Mouse (Mus musculus) B cell, adult 62 days (primary cell): ENCODE results near the gene Ifna11. TPM values are rescaled to one million over a fixed set of nuclear protein-coding genes. Genes with fewer than 3 reads are reported as not detected.

Source experiments
- total RNA-seq: library from RNA; stranded (reverse); gene quantifications from 4 replicates; pipeline ENCODE4 v1.2.4, GENCODE M21; 2023

The Ifna11 gene
- total RNA-seq: not detected in 4 replicates

GRCm38 (mm10) chr4:88819659-88820058 lies at the start of gene Ifna11:
Gene Ifna11 (plus strand): TSS chr4:88819959.

GRCm38 (mm10) chr4:88773534-88773933 lies 46.2 kb upstream of the Ifna11 start, which contains the start of gene Gm13290:
Gene Gm13290 (plus strand): TSS chr4:88773834.

GRCm38 (mm10) chr4:88776622-88777021 lies 43.1 kb upstream of the Ifna11 start, which contains the start of gene Gm13289:
Gene Gm13289 (plus strand): TSS chr4:88776922.

GRCm38 (mm10) chr4:88779550-88779949 lies 40.2 kb upstream of the Ifna11 start, which contains the start of gene Gm13272:
Gene Gm13272 (plus strand): TSS chr4:88779850.

GRCm38 (mm10) chr4:88781831-88782230 lies 37.9 kb upstream of the Ifna11 start, which contains the start of gene Ifnz:
Gene Ifnz (plus strand): TSS chr4:88782131.

GRCm38 (mm10) chr4:88785409-88785808 lies 34.4 kb upstream of the Ifna11 start, which contains the start of gene Gm13276:
Gene Gm13276 (plus strand): TSS chr4:88785709.

GRCm38 (mm10) chr4:88788402-88788801 lies 31.4 kb upstream of the Ifna11 start, which contains the start of gene Gm13277:
Gene Gm13277 (plus strand): TSS chr4:88788632.

GRCm38 (mm10) chr4:88791250-88791649 lies 28.5 kb upstream of the Ifna11 start, which contains the start of gene Gm13278:
Gene Gm13278 (plus strand): TSS chr4:88791550.

GRCm38 (mm10) chr4:88793936-88794675 lies 25.7 kb upstream of the Ifna11 start, which contains the start of gene Gm13275:
Gene Gm13275 (plus strand): TSS chr4:88794487.

GRCm38 (mm10) chr4:88797097-88797496 lies 22.7 kb upstream of the Ifna11 start, which contains the start of gene Gm13279:
Gene Gm13279 (plus strand): TSS chr4:88797397.

GRCm38 (mm10) chr4:88799365-88799764 lies 20.4 kb upstream of the Ifna11 start, which contains the start of gene Gm13285:
Gene Gm13285 (plus strand): TSS chr4:88799665.

GRCm38 (mm10) chr4:88802954-88803353 lies 16.8 kb upstream of the Ifna11 start, which contains the start of gene Gm13287:
Gene Gm13287 (plus strand): TSS chr4:88803254.

GRCm38 (mm10) chr4:88805231-88805630 lies 14.5 kb upstream of the Ifna11 start, which contains the start of gene Gm13288:
Gene Gm13288 (plus strand): TSS chr4:88805531.

GRCm38 (mm10) chr4:88815928-88816327 lies 3.8 kb upstream of the Ifna11 start, which contains the start of gene Ifna7:
Gene Ifna7 (plus strand): TSS chr4:88816228.

GRCm38 (mm10) chr4:88827116-88827515 lies 7.4 kb downstream of the Ifna11 start, which contains the start of gene Ifna6:
Gene Ifna6 (plus strand): TSS chr4:88827416.

GRCm38 (mm10) chr4:88835225-88835624 lies 15.5 kb downstream of the Ifna11 start, which contains the start of gene Ifna5:
Gene Ifna5 (plus strand): TSS chr4:88835525.

GRCm38 (mm10) chr4:88841438-88841911 lies 21.7 kb downstream of the Ifna11 start, which contains the start of gene Ifna4:
Gene Ifna4 (plus strand): TSS chr4:88841861.

GRCm38 (mm10) chr4:88849698-88850097 lies 29.9 kb downstream of the Ifna11 start, which contains the start of gene Ifna1:
Gene Ifna1 (plus strand): TSS chr4:88850087.

Other genes starting within 250 kb of the Ifna11 start
- gene Ifna14, start 248.2 kb upstream of the Ifna11 start, total RNA-seq: not detected in 4 replicates
- not detected in 4 replicates for gene Ifna9, start 227.6 kb upstream of the Ifna11 start, total RNA-seq
- gene Ifna12, start 216.6 kb upstream of the Ifna11 start, total RNA-seq: not detected in 4 replicates
- not detected in 4 replicates for gene C87499, start 185.5 kb upstream of the Ifna11 start, total RNA-seq
- gene Ifna13, start 175.5 kb upstream of the Ifna11 start, total RNA-seq: not detected in 4 replicates
- gene Ifna16, start 143.0 kb upstream of the Ifna11 start, total RNA-seq: not detected in 4 replicates
- not detected in 4 replicates for gene Ifna2, start 136.0 kb upstream of the Ifna11 start, total RNA-seq
- gene Ifnab, start 128.6 kb upstream of the Ifna11 start, total RNA-seq: not detected in 4 replicates
- gene Gm26566, start 98.2 kb upstream of the Ifna11 start, total RNA-seq: not detected in 4 replicates
- gene Klhl9, start 97.5 kb upstream of the Ifna11 start, total RNA-seq: 14.4 to 16.1 TPM (median 15.0 TPM) in 4 replicates
- not detected in 4 replicates for gene Gm13271, start 65.1 kb upstream of the Ifna11 start, total RNA-seq
- gene Gm13283, start 59.8 kb upstream of the Ifna11 start, total RNA-seq: not detected in 4 replicates
- gene Gm13290, start 46.1 kb upstream of the Ifna11 start, total RNA-seq: not detected in 4 replicates
- gene Gm13289, start 43.0 kb upstream of the Ifna11 start, total RNA-seq: not detected in 4 replicates
- not detected in 4 replicates for gene Gm13272, start 40.1 kb upstream of the Ifna11 start, total RNA-seq
- not detected in 4 replicates for gene Ifnz, start 37.8 kb upstream of the Ifna11 start, total RNA-seq
- gene Gm13276, start 34.2 kb upstream of the Ifna11 start, total RNA-seq: not detected in 4 replicates
- not detected in 4 replicates for gene Gm13277, start 31.3 kb upstream of the Ifna11 start, total RNA-seq
- not detected in 4 replicates for gene Gm13278, start 28.4 kb upstream of the Ifna11 start, total RNA-seq
- gene Gm13275, start 25.5 kb upstream of the Ifna11 start, total RNA-seq: not detected in 4 replicates
- not detected in 4 replicates for gene Gm13279, start 22.6 kb upstream of the Ifna11 start, total RNA-seq
- not detected in 4 replicates for gene Gm13285, start 20.3 kb upstream of the Ifna11 start, total RNA-seq
- gene Gm13287, start 16.7 kb upstream of the Ifna11 start, total RNA-seq: not detected in 4 replicates
- not detected in 4 replicates for gene Gm13288, start 14.4 kb upstream of the Ifna11 start, total RNA-seq
- gene Ifna7, start 3.7 kb upstream of the Ifna11 start, total RNA-seq: not detected in 4 replicates
- gene Ifna6, start 7.5 kb downstream of the Ifna11 start, total RNA-seq: not detected in 4 replicates
- gene Ifna5, start 15.6 kb downstream of the Ifna11 start, total RNA-seq: not detected in 4 replicates
- gene Ifna4, start 21.9 kb downstream of the Ifna11 start, total RNA-seq: not detected in 4 replicates
- gene Ifna1, start 30.1 kb downstream of the Ifna11 start, total RNA-seq: not detected in 4 replicates
- not detected in 4 replicates for gene Ifne, start 60.2 kb downstream of the Ifna11 start, total RNA-seq